Mouse (Mus musculus): ENCODE results near the gene Elk3. TPM values are rescaled to one million over a fixed set of nuclear protein-coding genes. Genes with fewer than 3 reads are reported as not detected.

Elk3 gene
- polyA plus RNA-seq, 1 experiment, result 0.10 TPM

DNA sequence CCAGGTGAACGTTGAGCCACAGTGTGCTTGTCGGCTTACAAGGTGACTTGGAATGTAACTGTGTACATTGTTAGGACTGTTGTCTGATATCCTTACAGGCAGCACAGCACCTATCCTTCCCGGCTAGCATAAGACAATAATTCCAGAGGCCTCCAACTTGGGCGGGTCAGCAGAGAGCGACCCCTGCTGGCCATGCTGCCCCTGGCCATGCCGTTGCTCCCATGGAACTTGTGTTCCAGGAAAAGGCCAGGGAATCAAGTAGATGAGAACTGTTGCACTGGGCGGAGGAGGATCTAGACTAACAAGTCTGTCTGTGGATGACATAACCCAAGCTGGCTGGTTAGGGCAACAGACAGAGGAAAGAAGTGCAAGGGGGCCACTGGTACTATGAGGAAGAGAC lies 19.6 kb downstream of the Elk3 start:
- TF ChIP-seq GATA1 (IDR thresholded peaks at IDR 0.05; ENCODE audit: low read length) (no peak), TAL1 (IDR thresholded peaks at IDR 0.05; ENCODE audit: low read length) (no peak)
- Histone ChIP-seq H3K4me3 (replicated peaks) (no peak overlapping the region), H3K9me3 (ENCODE audit: control insufficient read depth, low read length) (no peaks in the 10 kb centered on the region), H3K4me1 (ENCODE audit: control insufficient read depth) (peaks cover 6% of the 10 kb centered on the region), H3K36me3 (ENCODE audit: control insufficient read depth) (no peaks in the 10 kb centered on the region), H3K27me3 (ENCODE audit: control insufficient read depth) (peaks cover 33% of the 10 kb centered on the region)

DNA sequence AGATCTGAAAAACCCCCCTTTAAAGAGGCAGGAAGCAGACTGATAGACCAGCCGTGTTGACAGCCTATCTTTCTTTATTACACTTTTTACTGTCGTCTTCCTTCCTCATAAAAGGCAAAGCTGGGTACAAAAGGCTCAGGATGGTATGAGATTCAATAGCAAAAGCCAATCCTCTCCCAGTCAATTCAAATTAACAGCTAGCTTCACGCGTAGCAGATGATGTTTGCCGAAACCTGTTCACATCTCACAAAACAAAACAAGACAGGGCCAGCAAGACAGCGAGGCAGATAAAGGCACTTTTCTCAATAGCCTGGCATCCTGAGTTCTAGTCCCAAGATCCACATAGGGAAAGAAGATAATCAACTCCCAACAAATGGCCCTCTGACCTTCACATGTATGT lies 21.5 kb downstream of the Elk3 start:
- H3K36me3 ChIP-seq (ENCODE audit: control insufficient read depth), result no peaks in the 10 kb centered on the region
- H3K4me1 ChIP-seq (ENCODE audit: control insufficient read depth), result peaks cover 6% of the 10 kb centered on the region
- no peak overlapping the region for H3K4me3 ChIP-seq (replicated peaks)
- no peaks in the 10 kb centered on the region for H3K9me3 ChIP-seq (ENCODE audit: control insufficient read depth, low read length)
- no peak for TF ChIP-seq GATA1 (IDR thresholded peaks at IDR 0.05; ENCODE audit: low read length)
- no peak for TF ChIP-seq TAL1 (IDR thresholded peaks at IDR 0.05; ENCODE audit: low read length)
- peaks cover 20% of the 10 kb centered on the region for H3K27me3 ChIP-seq (ENCODE audit: control insufficient read depth)

DNA sequence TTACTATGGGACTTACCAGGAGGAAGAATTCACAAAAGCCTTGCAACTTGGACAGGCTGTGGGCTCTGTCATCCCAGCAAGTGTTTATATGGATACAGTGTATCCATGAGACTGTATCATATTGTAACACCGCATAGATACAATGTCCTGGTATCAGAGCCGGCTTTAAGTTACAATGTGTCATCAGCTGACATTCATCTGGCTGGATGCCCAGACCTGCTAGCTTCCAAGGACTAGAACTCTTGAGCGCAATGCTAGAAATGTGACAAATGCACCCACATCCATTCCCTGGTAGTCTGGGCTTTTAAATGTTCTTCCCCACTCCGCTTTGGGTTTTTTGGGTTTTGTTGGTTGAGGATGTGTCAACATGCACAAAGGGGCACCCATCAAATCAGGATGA lies 22.6 kb downstream of the Elk3 start:
- Histone ChIP-seq H3K4me3 (replicated peaks) (no peak overlapping the region), H3K27me3 (ENCODE audit: control insufficient read depth) (peaks cover 9% of the 10 kb centered on the region), H3K36me3 (ENCODE audit: control insufficient read depth) (no peaks in the 10 kb centered on the region), H3K9me3 (ENCODE audit: control insufficient read depth, low read length) (no peaks in the 10 kb centered on the region), H3K4me1 (ENCODE audit: control insufficient read depth) (peaks cover 6% of the 10 kb centered on the region)
- TF ChIP-seq TAL1 (IDR thresholded peaks at IDR 0.05; ENCODE audit: low read length) (no peak), GATA1 (IDR thresholded peaks at IDR 0.05; ENCODE audit: low read length) (no peak)

DNA sequence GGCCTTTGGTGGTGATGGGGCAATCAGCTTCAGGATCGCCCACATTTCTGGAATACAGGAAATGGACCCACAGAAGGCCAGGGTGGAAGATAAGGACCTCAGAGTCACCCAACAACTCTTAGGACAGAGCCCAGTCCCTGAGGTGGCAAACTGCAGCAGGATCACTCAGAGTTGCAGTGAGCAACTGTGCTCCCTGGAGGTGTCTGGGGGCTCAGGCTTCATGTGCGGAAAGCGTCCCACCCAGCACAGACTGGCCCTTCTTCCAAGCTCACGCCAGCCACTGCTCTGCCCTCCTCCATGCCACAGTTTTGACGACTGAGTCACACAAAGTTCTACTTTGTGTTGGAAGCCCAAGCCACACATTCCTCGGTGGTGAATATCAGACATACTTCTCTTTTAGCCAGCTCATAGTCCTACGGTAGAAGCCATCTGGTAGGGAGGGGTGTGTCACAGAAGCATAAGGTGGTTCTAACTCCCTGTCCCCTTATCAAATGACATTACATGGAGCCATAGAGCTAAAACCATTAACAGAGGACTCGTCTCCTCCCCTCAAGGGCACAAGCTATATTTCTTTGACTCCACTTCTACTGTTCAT lies 23.3 kb downstream of the Elk3 start:
- TF ChIP-seq GATA1 (IDR thresholded peaks at IDR 0.05; ENCODE audit: low read length) (no peak), TAL1 (IDR thresholded peaks at IDR 0.05; ENCODE audit: low read length) (no peak)
- peaks cover 6% of the 10 kb centered on the region for H3K4me1 ChIP-seq (ENCODE audit: control insufficient read depth)
- no peak overlapping the region for H3K4me3 ChIP-seq (replicated peaks)
- no peaks in the 10 kb centered on the region for H3K36me3 ChIP-seq (ENCODE audit: control insufficient read depth)
- no peaks in the 10 kb centered on the region for H3K9me3 ChIP-seq (ENCODE audit: control insufficient read depth, low read length)
- H3K27me3 ChIP-seq (ENCODE audit: control insufficient read depth), result peaks cover 3% of the 10 kb centered on the region

DNA sequence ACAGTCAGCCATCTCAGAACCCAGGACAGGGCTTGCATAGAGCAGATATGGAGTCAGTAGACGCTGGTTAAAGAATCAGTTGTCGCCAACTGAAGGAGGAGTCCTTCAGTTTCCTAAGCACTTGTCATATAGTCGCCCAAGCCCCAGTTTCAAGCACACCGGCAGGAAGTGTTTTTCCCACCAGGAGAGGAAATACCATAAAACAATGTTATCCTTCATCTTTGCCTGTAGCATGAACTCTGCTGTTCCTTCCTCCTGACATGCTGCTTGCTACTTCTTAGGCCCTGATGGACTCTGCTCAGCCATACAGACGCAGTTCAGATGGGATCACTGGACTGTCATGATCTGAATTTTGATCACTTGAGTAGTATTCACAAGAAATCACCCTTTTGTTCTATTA lies 25.4 kb downstream of the Elk3 start:
- no peak for TF ChIP-seq GATA1 (IDR thresholded peaks at IDR 0.05; ENCODE audit: low read length)
- TF ChIP-seq TAL1 (IDR thresholded peaks at IDR 0.05; ENCODE audit: low read length), result no peak
- H3K4me1 ChIP-seq (ENCODE audit: control insufficient read depth), result 0 out of 2 replicates have a peak, but pooled peaks cover 2% of the 10 kb centered on the region
- no peaks in the 10 kb centered on the region for H3K36me3 ChIP-seq (ENCODE audit: control insufficient read depth)
- no peaks in the 10 kb centered on the region for H3K9me3 ChIP-seq (ENCODE audit: control insufficient read depth, low read length)
- H3K27me3 ChIP-seq (ENCODE audit: control insufficient read depth), result no peaks in the 10 kb centered on the region
- H3K4me3 ChIP-seq (replicated peaks), result no peak overlapping the region

DNA sequence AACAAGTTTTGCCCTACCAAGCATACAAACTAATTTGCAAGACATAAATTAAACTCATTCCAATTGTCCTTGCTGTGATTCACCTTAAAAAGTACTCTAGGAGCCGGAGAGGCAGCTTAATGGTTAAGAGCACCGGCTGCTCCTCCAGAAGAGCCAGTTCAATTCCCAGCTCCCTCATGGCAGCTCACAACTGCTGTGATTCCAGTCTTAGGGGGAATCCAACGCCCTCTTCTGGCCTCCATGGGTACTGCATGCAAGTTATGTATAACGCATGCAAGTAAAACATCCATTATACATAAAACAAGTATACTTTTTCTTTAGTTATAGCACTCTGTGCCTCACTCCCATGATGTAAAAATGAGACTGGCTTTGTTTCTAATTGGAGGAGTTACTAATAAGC lies 27.7 kb downstream of the Elk3 start:
- Histone ChIP-seq H3K4me1 (ENCODE audit: control insufficient read depth) (0 out of 2 replicates have a peak, but pooled peaks cover 2% of the 10 kb centered on the region), H3K27me3 (ENCODE audit: control insufficient read depth) (no peaks in the 10 kb centered on the region), H3K4me3 (replicated peaks) (no peak overlapping the region), H3K9me3 (ENCODE audit: control insufficient read depth, low read length) (no peaks in the 10 kb centered on the region), H3K36me3 (ENCODE audit: control insufficient read depth) (no peaks in the 10 kb centered on the region)
- no peak for TF ChIP-seq TAL1 (IDR thresholded peaks at IDR 0.05; ENCODE audit: low read length)
- TF ChIP-seq GATA1 (IDR thresholded peaks at IDR 0.05; ENCODE audit: low read length), result no peak

DNA sequence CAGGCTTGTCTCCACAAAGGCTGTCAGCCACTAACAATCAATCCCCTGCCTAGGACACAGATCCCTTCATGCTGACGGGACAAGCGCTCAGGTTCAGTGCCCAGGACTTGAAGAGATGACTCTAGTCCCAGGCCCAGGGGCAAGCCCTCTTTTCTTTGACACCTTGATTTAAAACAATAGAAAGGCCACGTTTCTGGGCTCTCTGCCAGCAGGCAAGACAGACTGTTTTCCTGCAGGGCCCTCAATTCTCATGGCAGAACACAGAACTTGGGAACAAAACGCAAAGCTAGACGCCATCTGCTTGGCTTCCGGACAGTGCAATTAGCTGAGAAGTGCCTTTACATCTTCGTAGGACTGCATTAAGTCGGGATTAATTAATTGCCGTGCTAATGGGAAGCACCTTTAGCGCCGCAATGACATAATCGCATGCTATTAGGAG lies 28.4 kb downstream of the Elk3 start:
- Histone ChIP-seq H3K36me3 (ENCODE audit: control insufficient read depth) (no peaks in the 10 kb centered on the region), H3K27me3 (ENCODE audit: control insufficient read depth) (no peaks in the 10 kb centered on the region), H3K9me3 (ENCODE audit: control insufficient read depth, low read length) (no peaks in the 10 kb centered on the region), H3K4me3 (replicated peaks) (no peak overlapping the region), H3K4me1 (ENCODE audit: control insufficient read depth) (no peaks in the 10 kb centered on the region)
- TF ChIP-seq GATA1 (IDR thresholded peaks at IDR 0.05; ENCODE audit: low read length), result no peak
- TF ChIP-seq TAL1 (IDR thresholded peaks at IDR 0.05; ENCODE audit: low read length), result no peak

DNA sequence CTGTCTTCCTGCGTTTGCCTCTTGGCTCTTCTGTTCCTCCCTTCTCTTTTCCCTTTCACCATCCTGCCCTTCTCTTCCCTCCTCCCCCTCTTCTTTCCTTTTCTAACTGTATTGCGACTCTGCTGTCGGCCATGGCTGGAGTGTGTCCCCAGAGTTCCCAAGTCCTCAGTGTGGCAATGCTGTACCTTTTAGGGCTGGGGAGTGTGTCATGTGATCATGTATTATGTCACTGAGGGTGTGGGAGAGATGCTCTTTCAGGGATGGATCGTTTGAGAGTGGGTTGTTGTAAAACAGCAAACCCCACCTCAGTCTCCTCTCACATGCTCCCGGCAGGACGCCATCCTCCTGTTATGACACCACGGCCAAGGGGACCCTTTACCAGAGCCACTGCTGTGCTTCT lies 29.8 kb downstream of the Elk3 start:
- H3K36me3 ChIP-seq (ENCODE audit: control insufficient read depth), result no peaks in the 10 kb centered on the region

DNA sequence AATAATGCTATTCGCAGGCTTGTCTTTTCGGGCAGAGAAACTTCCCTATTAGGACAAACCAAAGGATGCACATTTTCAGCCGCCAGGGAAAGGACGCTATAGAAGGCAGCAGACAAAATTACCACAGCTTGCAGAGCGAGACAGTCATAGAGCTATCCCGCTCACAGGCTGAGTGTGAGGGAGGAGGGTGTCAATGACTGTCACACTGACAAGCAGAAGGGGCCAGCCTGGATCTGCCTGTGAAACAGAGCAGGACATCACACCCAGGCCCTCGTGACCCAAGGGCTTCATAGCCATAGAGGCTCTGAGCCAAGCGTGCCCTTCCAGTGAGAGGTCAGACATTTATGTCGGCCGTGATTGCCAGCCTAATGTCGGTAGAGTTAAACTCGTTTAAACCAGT lies 30.3 kb downstream of the Elk3 start:
- TF ChIP-seq GATA1 (IDR thresholded peaks at IDR 0.05; ENCODE audit: low read length), result no peak
- no peak for TF ChIP-seq TAL1 (IDR thresholded peaks at IDR 0.05; ENCODE audit: low read length)
- no peaks in the 10 kb centered on the region for H3K36me3 ChIP-seq (ENCODE audit: control insufficient read depth)

More for the DNA sequence above, 29.8 kb downstream of the Elk3 start:
- Histone ChIP-seq H3K4me3 (replicated peaks) (no peak overlapping the region), H3K9me3 (ENCODE audit: control insufficient read depth, low read length) (no peaks in the 10 kb centered on the region), H3K4me1 (ENCODE audit: control insufficient read depth) (no peaks in the 10 kb centered on the region), H3K27me3 (ENCODE audit: control insufficient read depth) (no peaks in the 10 kb centered on the region)
- TF ChIP-seq TAL1 (IDR thresholded peaks at IDR 0.05; ENCODE audit: low read length) (no peak), GATA1 (IDR thresholded peaks at IDR 0.05; ENCODE audit: low read length) (no peak)

DNA sequence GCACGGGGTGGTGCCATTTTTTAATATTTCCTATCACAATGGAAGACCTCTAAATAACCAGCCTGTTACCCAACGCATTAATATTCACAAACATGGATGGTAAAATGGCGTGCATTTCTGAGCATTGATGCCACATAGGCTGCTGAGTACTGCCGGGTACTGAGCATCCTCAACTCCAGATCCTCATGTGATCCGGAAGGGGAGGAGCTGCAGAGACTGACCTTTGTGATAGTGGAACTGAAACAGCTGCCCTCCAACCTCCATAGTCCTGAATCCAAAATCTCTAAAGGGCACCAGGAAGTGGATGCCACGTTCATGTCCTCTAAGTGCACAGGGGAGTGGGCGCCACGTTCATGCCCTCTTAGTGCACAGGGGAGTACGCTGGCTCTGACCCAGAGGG lies 31.9 kb downstream of the Elk3 start:
- H3K27me3 ChIP-seq (ENCODE audit: control insufficient read depth), result no peaks in the 10 kb centered on the region
- H3K9me3 ChIP-seq (ENCODE audit: control insufficient read depth, low read length), result no peaks in the 10 kb centered on the region
- H3K4me1 ChIP-seq (ENCODE audit: control insufficient read depth), result no peaks in the 10 kb centered on the region
- TF ChIP-seq GATA1 (IDR thresholded peaks at IDR 0.05; ENCODE audit: low read length) (no peak), TAL1 (IDR thresholded peaks at IDR 0.05; ENCODE audit: low read length) (no peak)
- no peak overlapping the region for H3K4me3 ChIP-seq (replicated peaks)
- no peaks in the 10 kb centered on the region for H3K36me3 ChIP-seq (ENCODE audit: control insufficient read depth)

More for the DNA sequence above, 30.3 kb downstream of the Elk3 start:
- H3K27me3 ChIP-seq (ENCODE audit: control insufficient read depth), result no peaks in the 10 kb centered on the region
- no peaks in the 10 kb centered on the region for H3K9me3 ChIP-seq (ENCODE audit: control insufficient read depth, low read length)
- H3K4me1 ChIP-seq (ENCODE audit: control insufficient read depth), result no peaks in the 10 kb centered on the region
- H3K4me3 ChIP-seq (replicated peaks), result no peak overlapping the region

Data from erythroblast, embryonic 14.5 days (primary cell).